ENCODE assay signal across 16 mouse cellular contexts in genomic region chr7:35314156-35314555, GRCm38 (mm10). TPM values are rescaled to one million over a fixed set of nuclear protein-coding genes. Genes with fewer than 3 reads are reported as not detected.
"Had no signal": no experiment of that assay in that cellular context is flagged by ENCODE, and none has a peak within 500 bp of the region (broad histone marks: within the 10 kb centered on the region; RNA-seq: fewer than 3 reads in every experiment).

No protein-coding gene starts in this region.

- H3K27me3 ChIP-seq: limb, embryonic 15.5 days; liver, embryonic 12.5 days; megakaryocyte, embryonic 14.5 days; midbrain, embryonic 15.5 days; neural tube, embryonic 12.5 days; stomach, embryonic 15.5 days had no signal

- DNase-seq: kidney, adult 2 months; kidney, postnatal 25 days; lung, embryonic 14.5 days; lung, postnatal 10 days; spleen, adult 18-20 months; thymus, adult 2 months; thymus, postnatal 25 days had no signal

- H3K27ac ChIP-seq: left cerebral cortex, adult 2 months; limb, embryonic 15.5 days; liver, embryonic 12.5 days; macrophage; midbrain, embryonic 15.5 days; neural tube, embryonic 12.5 days; stomach, embryonic 15.5 days had no signal

- ATAC-seq: liver, embryonic 12.5 days; midbrain, embryonic 15.5 days had no signal

- H3K9me3 ChIP-seq: limb, embryonic 15.5 days; liver, embryonic 12.5 days; megakaryocyte, embryonic 14.5 days; midbrain, embryonic 15.5 days; neural tube, embryonic 12.5 days; stomach, embryonic 15.5 days had no signal

- H3K9ac ChIP-seq: limb, embryonic 15.5 days; liver, embryonic 12.5 days; lung, embryonic 14.5 days; midbrain, embryonic 15.5 days; neural tube, embryonic 12.5 days; stomach, embryonic 15.5 days had no signal

- H3K4me2 ChIP-seq: limb, embryonic 15.5 days; liver, embryonic 12.5 days; lung, embryonic 14.5 days; midbrain, embryonic 11.5 days; midbrain, embryonic 15.5 days; neural tube, embryonic 12.5 days; stomach, embryonic 15.5 days had no signal

- H3K36me3 ChIP-seq: stomach, embryonic 15.5 days had no signal

- H3K4me3 ChIP-seq: left cerebral cortex, adult 2 months; limb, embryonic 15.5 days; liver, embryonic 12.5 days; megakaryocyte, embryonic 14.5 days; midbrain, embryonic 15.5 days; neural tube, embryonic 12.5 days; stomach, embryonic 15.5 days had no signal

RNA-seq across cellular contexts. Expression of gene Rhpn2, which starts 19.8 kb away (rescaled TPM):
- polyA plus RNA-seq: macrophage had no signal
